Comparison of ENCODE assay signal across 12 mouse cellular contexts in genomic region chr17:33487652-33488051, GRCm38 (mm10). TPM values are rescaled to one million over a fixed set of nuclear protein-coding genes. Genes with fewer than 3 reads are reported as not detected.
DNase-seq lines count a peak whose midpoint lies in the region; ATAC-seq lines count a peak whose summit lies in the region.
"Had no signal": no experiment of that assay in that cellular context is flagged by ENCODE, and none has a peak within 500 bp of the region (broad histone marks: within the 10 kb centered on the region; RNA-seq: fewer than 3 reads in every experiment).

No protein-coding gene starts in this region.

- H3K4me3 ChIP-seq in embryonic facial prominence, embryonic 14.5 days (ENCODE audit: low read depth, low read length): no peak overlapping the region
- no peak overlapping the region for H3K4me3 ChIP-seq in embryonic facial prominence, embryonic 10.5 days
- H3K4me3 ChIP-seq in kidney, embryonic 14.5 days (ENCODE audit: low read length): no peak overlapping the region
- H3K4me3 ChIP-seq: embryonic facial prominence, embryonic 12.5 days had no signal

- no peak overlapping the region for H3K4me2 ChIP-seq in embryonic facial prominence, embryonic 14.5 days (ENCODE audit: low read depth, low read length)
- no peak overlapping the region for H3K4me2 ChIP-seq in kidney, embryonic 14.5 days (replicated peaks; ENCODE audit: low read depth, low read length)
- H3K4me2 ChIP-seq: embryonic facial prominence, embryonic 12.5 days had no signal

- H3K27ac ChIP-seq in embryonic facial prominence, embryonic 14.5 days (replicated peaks; ENCODE audit: low read depth, low read length): no peak overlapping the region
- no peak overlapping the region for H3K27ac ChIP-seq in embryonic facial prominence, embryonic 10.5 days (replicated peaks)
- H3K27ac ChIP-seq in kidney, embryonic 14.5 days (ENCODE audit: low read depth, low read length): no peak overlapping the region
- H3K27ac ChIP-seq: embryonic facial prominence, embryonic 12.5 days had no signal

- H3K36me3 ChIP-seq in embryonic facial prominence, embryonic 14.5 days (ENCODE audit: control insufficient read depth, insufficient read depth, low read length): no peaks in the 10 kb centered on the region
- no peaks in the 10 kb centered on the region for H3K36me3 ChIP-seq in embryonic facial prominence, embryonic 10.5 days (replicated peaks)
- no peaks in the 10 kb centered on the region for H3K36me3 ChIP-seq in kidney, embryonic 14.5 days (ENCODE audit: control insufficient read depth, insufficient read depth, low read length)
- H3K36me3 ChIP-seq: embryonic facial prominence, embryonic 12.5 days had no signal

- H3K27me3 ChIP-seq in embryonic facial prominence, embryonic 14.5 days (replicated peaks; ENCODE audit: control insufficient read depth, insufficient read depth, low read length): no peaks in the 10 kb centered on the region
- no peaks in the 10 kb centered on the region for H3K27me3 ChIP-seq in embryonic facial prominence, embryonic 10.5 days (replicated peaks; ENCODE audit: low read depth, poor library complexity, severe bottlenecking)
- no peaks in the 10 kb centered on the region for H3K27me3 ChIP-seq in kidney, embryonic 14.5 days (ENCODE audit: control insufficient read depth, insufficient read depth, low read length)
- H3K27me3 ChIP-seq: embryonic facial prominence, embryonic 12.5 days had no signal

- H3K9ac ChIP-seq in embryonic facial prominence, embryonic 14.5 days (ENCODE audit: low read depth, low read length): no peak overlapping the region
- H3K9ac ChIP-seq in kidney, embryonic 14.5 days (ENCODE audit: low read depth, low read length): no peak overlapping the region
- H3K9ac ChIP-seq: embryonic facial prominence, embryonic 12.5 days; liver, postnatal 0 days had no signal

- DNase-seq in embryonic facial prominence, embryonic 14.5 days (ENCODE audit: low spot score): peak; percentile 76
- no peak for DNase-seq in embryonic facial prominence, embryonic 10.5 days (ENCODE audit: low spot score)
- peak; percentile 11 for DNase-seq in kidney, adult 11 months
- DNase-seq in NIH3T3 (ENCODE audit: low read depth): peak; percentile 20
- peak; percentile 95 to 96 for DNase-seq in cerebellum, postnatal 14 days
- no peak for DNase-seq in spleen, adult 12 weeks (ENCODE audit: low spot score)
- no peak for DNase-seq in layer of hippocampus, postnatal 36 days
- DNase-seq: liver, postnatal 0 days had no signal

- 92% methylated on average over 1 of the region's 1 CpGs for WGBS in embryonic facial prominence, embryonic 14.5 days
- 82% methylated on average over 1 of the region's 1 CpGs for WGBS in embryonic facial prominence, embryonic 10.5 days
- 92% methylated on average over 1 of the region's 1 CpGs for WGBS in kidney, embryonic 14.5 days

- ATAC-seq in embryonic facial prominence, embryonic 14.5 days (ENCODE audit: low read depth): no peak
- ATAC-seq in kidney, embryonic 14.5 days (ENCODE audit: low FRiP score, low TSS enrichment): no peak
- ATAC-seq: liver, postnatal 0 days had no signal

- no peaks in the 10 kb centered on the region for H3K9me3 ChIP-seq in embryonic facial prominence, embryonic 14.5 days (ENCODE audit: control insufficient read depth, low read length)
- no peaks in the 10 kb centered on the region for H3K9me3 ChIP-seq in embryonic facial prominence, embryonic 10.5 days
- no peaks in the 10 kb centered on the region for H3K9me3 ChIP-seq in kidney, embryonic 14.5 days (ENCODE audit: control insufficient read depth, low read length)
- H3K9me3 ChIP-seq: embryonic facial prominence, embryonic 12.5 days had no signal

- no peaks in the 10 kb centered on the region for H3K4me1 ChIP-seq in embryonic facial prominence, embryonic 14.5 days (ENCODE audit: control insufficient read depth, insufficient read depth, low read length)
- no peaks in the 10 kb centered on the region for H3K4me1 ChIP-seq in embryonic facial prominence, embryonic 10.5 days
- H3K4me1 ChIP-seq in kidney, embryonic 14.5 days (ENCODE audit: control insufficient read depth, insufficient read depth, low read length): no peaks in the 10 kb centered on the region
- H3K4me1 ChIP-seq: embryonic facial prominence, embryonic 12.5 days had no signal

RNA-seq across cellular contexts. Expression of gene Adamts10, which starts 36.4 kb away (rescaled TPM):
- polyA plus RNA-seq in embryonic facial prominence, embryonic 14.5 days (2014; fragmentation: Nextera tagmentation; extraction: Ambion mirVana): 64.3 and 77.0 TPM in 2 replicates
- 58.3 and 70.1 TPM in 2 replicates for polyA plus RNA-seq in embryonic facial prominence, embryonic 10.5 days (2016; fragmentation: Nextera tagmentation; extraction: Ambion mirVana)
- 35.1 and 49.3 TPM in 2 replicates for polyA plus RNA-seq in kidney, embryonic 14.5 days (2014; fragmentation: Nextera tagmentation; extraction: Ambion mirVana)
- 10 to 100 TPM; 25.3 to 36.6 TPM for total RNA-seq in layer of hippocampus, postnatal 36 days (2021)

RNA-seq across cellular contexts. Expression of gene Actl9, which starts 55.0 kb away (rescaled TPM):
- polyA plus RNA-seq in embryonic facial prominence, embryonic 14.5 days (2014; fragmentation: Nextera tagmentation; extraction: Ambion mirVana): not detected in 2 replicates
- polyA plus RNA-seq in embryonic facial prominence, embryonic 10.5 days (2016; fragmentation: Nextera tagmentation; extraction: Ambion mirVana): not detected in 2 replicates
- polyA plus RNA-seq in kidney, embryonic 14.5 days (2014; fragmentation: Nextera tagmentation; extraction: Ambion mirVana): not detected in 2 replicates
- not detected for total RNA-seq in layer of hippocampus, postnatal 36 days (2021)
- polyA plus RNA-seq: embryonic facial prominence, embryonic 12.5 days; intestine, embryonic 14.5 days; liver, postnatal 0 days; stomach, embryonic 16.5 days had no signal

Comparison
In these comparisons a context has a peak if more than half of its experiments do, and no peak if none do; other contexts are left out.
1. DNase-seq: peak in embryonic facial prominence, embryonic 14.5 days (single experiment), kidney, adult 11 months (single experiment), NIH3T3 (single experiment) and cerebellum, postnatal 14 days (2 of 2); none in embryonic facial prominence, embryonic 10.5 days (single experiment), spleen, adult 12 weeks (single experiment) and layer of hippocampus, postnatal 36 days (0 of 2).